Mouse (Mus musculus): ENCODE measurements around the gene Atp1b1. TPM values are rescaled to one million over a fixed set of nuclear protein-coding genes. Genes with fewer than 3 reads are reported as not detected.

Atp1b1 gene
- total RNA-seq, 2 experiments from 2014 or later = 7.7 to 9.8 TPM

GRCm38 (mm10) chr1:164468329-164468728, 10.2 kb upstream of the Atp1b1 start:
- ATAC-seq (ENCODE audit: poor library complexity, severe bottlenecking) = no peak

GRCm38 (mm10) chr1:164467406-164467805, 9.3 kb upstream of the Atp1b1 start:
- ATAC-seq (ENCODE audit: poor library complexity, severe bottlenecking) = no peak

- no peak for ATAC-seq (ENCODE audit: poor library complexity, severe bottlenecking)
Observed at GRCm38 (mm10) chr1:164461726-164462125, 3.6 kb upstream of the Atp1b1 start.

GRCm38 (mm10) chr1:164460921-164461697, 3.0 kb upstream of the Atp1b1 start:
- no peak for ATAC-seq (ENCODE audit: poor library complexity, severe bottlenecking)

GRCm38 (mm10) chr1:164459127-164459905, 1.2 kb upstream of the Atp1b1 start:
- ATAC-seq (ENCODE audit: poor library complexity, severe bottlenecking) = no peak

GRCm38 (mm10) chr1:164458621-164459051, 481 bp upstream of the Atp1b1 start:
- peak; percentile 52 for ATAC-seq (ENCODE audit: poor library complexity, severe bottlenecking)

GRCm38 (mm10) chr1:164457531-164458244, 467 bp downstream of the Atp1b1 start:
- peak; percentile 7 for ATAC-seq (ENCODE audit: poor library complexity, severe bottlenecking)

GRCm38 (mm10) chr1:164456731-164457130, 1.4 kb downstream of the Atp1b1 start:
- ATAC-seq (ENCODE audit: poor library complexity, severe bottlenecking) = no peak

GRCm38 (mm10) chr1:164456065-164456464, 2.1 kb downstream of the Atp1b1 start:
- ATAC-seq (ENCODE audit: poor library complexity, severe bottlenecking) = no peak

GRCm38 (mm10) chr1:164455614-164456013, 2.5 kb downstream of the Atp1b1 start:
- ATAC-seq (ENCODE audit: poor library complexity, severe bottlenecking) = no peak

GRCm38 (mm10) chr1:164454747-164455400, 3.3 kb downstream of the Atp1b1 start:
- ATAC-seq (ENCODE audit: poor library complexity, severe bottlenecking) = no peak

GRCm38 (mm10) chr1:164453739-164454138, 4.4 kb downstream of the Atp1b1 start:
- ATAC-seq (ENCODE audit: poor library complexity, severe bottlenecking) = peak; percentile 20

- ATAC-seq (ENCODE audit: poor library complexity, severe bottlenecking) = no peak
Observed at GRCm38 (mm10) chr1:164453146-164453545, 5.0 kb downstream of the Atp1b1 start.

- peak; percentile 29 for ATAC-seq (ENCODE audit: poor library complexity, severe bottlenecking)
Observed at GRCm38 (mm10) chr1:164452580-164452979, 5.6 kb downstream of the Atp1b1 start.

GRCm38 (mm10) chr1:164451346-164451745, 6.8 kb downstream of the Atp1b1 start:
- ATAC-seq (ENCODE audit: poor library complexity, severe bottlenecking) = no peak

- ATAC-seq (ENCODE audit: poor library complexity, severe bottlenecking) = no peak
Observed at GRCm38 (mm10) chr1:164450644-164451043, 7.5 kb downstream of the Atp1b1 start.

GRCm38 (mm10) chr1:164450231-164450630, 7.9 kb downstream of the Atp1b1 start:
- peak; percentile 28; the same call in 1 of the 2 replicates for ATAC-seq (ENCODE audit: poor library complexity, severe bottlenecking)

GRCm38 (mm10) chr1:164449626-164450025, 8.5 kb downstream of the Atp1b1 start:
- no peak for ATAC-seq (ENCODE audit: poor library complexity, severe bottlenecking)

- ATAC-seq (ENCODE audit: poor library complexity, severe bottlenecking) = no peak
Observed at GRCm38 (mm10) chr1:164447521-164447920, 10.6 kb downstream of the Atp1b1 start.

GRCm38 (mm10) chr1:164446535-164446934, 11.6 kb downstream of the Atp1b1 start:
- no peak for ATAC-seq (ENCODE audit: poor library complexity, severe bottlenecking)

All from megakaryocyte, adult 5-6 weeks (primary cell).